9 mouse cellular contexts compared by ENCODE assay signal in the genomic region with DNA sequence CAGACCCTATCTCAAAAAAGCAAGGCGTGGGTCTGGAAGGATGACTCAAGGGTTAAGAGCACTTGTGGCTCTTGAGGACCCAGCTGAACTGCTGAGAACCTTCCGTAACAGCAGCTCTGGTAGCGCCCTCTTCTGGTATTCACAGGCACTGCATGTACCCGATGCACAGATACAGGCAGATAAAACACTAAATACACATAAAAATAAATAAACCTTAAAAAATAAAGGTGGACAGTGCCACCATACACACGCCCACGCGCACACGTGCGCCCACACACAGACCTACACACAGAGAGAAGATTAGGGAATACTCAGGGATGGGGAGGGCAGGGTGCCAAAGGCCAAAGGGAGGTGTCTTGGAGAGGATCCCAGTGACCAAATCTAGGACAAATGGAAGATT. TPM values are rescaled to one million over a fixed set of nuclear protein-coding genes. Genes with fewer than 3 reads are reported as not detected.
A peak's percentile ranks its signal among the peaks of the same experiment; 100 is the strongest.
DNase-seq lines count a peak whose midpoint lies in the region; ATAC-seq and TF ChIP-seq lines count a peak whose summit lies in the region.
"Had no signal": no experiment of that assay in that cellular context is flagged by ENCODE, and none has a peak within 500 bp of the region (broad histone marks: within the 10 kb centered on the region; RNA-seq: fewer than 3 reads in every experiment).

No protein-coding gene starts in this region.

- DNase-seq in MEL (ENCODE audit: low read depth, low spot score), result peak; percentile 80
- DNase-seq in c-Kit-positive CD71-negative TER-119-negative erythroid progenitor cells, embryonic 14.5 days (ENCODE audit: low read depth), result peak; percentile 64
- DNase-seq in heart, postnatal 14 days, result peak; percentile 35 to 53
- peak; percentile 42 to 51 for DNase-seq in lung, adult 18-20 months
- peak; percentile 46 for DNase-seq in right cerebral cortex, postnatal 4 days
- DNase-seq in yolk sac, embryonic 10.5 days (ENCODE audit: low spot score), result no peak

- ATAC-seq in intestine, postnatal 0 days, result no peak
- ATAC-seq in intestine, embryonic 16.5 days, result no peak

- peak; percentile 84 for TF ChIP-seq CTCF in intestine, postnatal 0 days (IDR thresholded peaks at IDR 0.05; ENCODE audit: low read depth)
- TF ChIP-seq CTCF in MEL (IDR thresholded peaks at IDR 0.05 in 2 of 3, conservative IDR thresholded peaks at IDR 0.05 in 1 of 3; ENCODE audit: control insufficient read depth in 1 of 3, insufficient read depth in 1 of 3, low read depth in 2 of 3, low read length in 3 of 3, poor library complexity in 1 of 3, severe bottlenecking in 1 of 3), result peak; percentile 86 to 96 (median 89)

- peak; percentile 74 for TF ChIP-seq RAD21 in MEL (IDR thresholded peaks at IDR 0.05; ENCODE audit: low read depth, low read length)

- no peak overlapping the region for H3K4me3 ChIP-seq in intestine, postnatal 0 days (ENCODE audit: low read depth, low read length)
- no peak overlapping the region for H3K4me3 ChIP-seq in intestine, embryonic 16.5 days (ENCODE audit: low read length)
- H3K4me3 ChIP-seq in MEL (ENCODE audit: control insufficient read depth in 1 of 2, insufficient read depth in 1 of 2, low read depth in 2 of 2, low read length in 2 of 2), result no peak overlapping the region
- H3K4me3 ChIP-seq: megakaryocyte, embryonic 14.5 days had no signal

- peaks cover 25% of the 10 kb centered on the region for H3K27me3 ChIP-seq in intestine, postnatal 0 days (replicated peaks; ENCODE audit: control insufficient read depth, insufficient read depth, low read length)
- peaks cover 17% of the 10 kb centered on the region for H3K27me3 ChIP-seq in intestine, embryonic 16.5 days (replicated peaks; ENCODE audit: control insufficient read depth, insufficient read depth, low read length)
- H3K27me3 ChIP-seq in MEL (ENCODE audit: control insufficient read depth in 1 of 2, insufficient read depth in 2 of 2, low read length in 2 of 2), result peaks cover 2 to 9% of the 10 kb centered on the region in 2 experiments

- H3K9me3 ChIP-seq in intestine, postnatal 0 days (ENCODE audit: control insufficient read depth), result no peaks in the 10 kb centered on the region
- no peaks in the 10 kb centered on the region for H3K9me3 ChIP-seq in intestine, embryonic 16.5 days (ENCODE audit: control insufficient read depth, low read length)
- H3K9me3 ChIP-seq in MEL (replicated peaks; ENCODE audit: insufficient read depth, low read length), result no peaks in the 10 kb centered on the region
- H3K9me3 ChIP-seq: megakaryocyte, embryonic 14.5 days had no signal

- intact Hi-C loops in heart, postnatal 14 days (cut with DNase I), result no loop called here

- no peaks in the 10 kb centered on the region for H3K79me2 ChIP-seq in MEL (ENCODE audit: control insufficient read depth, insufficient read depth, low read length, poor library complexity)

- H3K4me1 ChIP-seq in intestine, postnatal 0 days (replicated peaks; ENCODE audit: control insufficient read depth, insufficient read depth, low read length), result no peaks in the 10 kb centered on the region
- H3K4me1 ChIP-seq in intestine, embryonic 16.5 days (ENCODE audit: control insufficient read depth, insufficient read depth, low read length), result peaks cover 5% of the 10 kb centered on the region; the same call in 1 of the 2 replicates
- no peaks in the 10 kb centered on the region for H3K4me1 ChIP-seq in MEL (ENCODE audit: control insufficient read depth in 1 of 2, insufficient read depth in 2 of 2, low read length in 2 of 2)

- no peak for TF ChIP-seq POLR2A in MEL (IDR thresholded peaks at IDR 0.05; ENCODE audit: control insufficient read depth in 1 of 2, insufficient read depth in 1 of 2, low read depth in 1 of 2, low read length in 2 of 2, poor library complexity in 1 of 2)

- no peak overlapping the region for H3K27ac ChIP-seq in intestine, postnatal 0 days (ENCODE audit: low read depth, low read length)
- no peak overlapping the region for H3K27ac ChIP-seq in intestine, embryonic 16.5 days (ENCODE audit: low read length)
- H3K27ac ChIP-seq in MEL (ENCODE audit: control insufficient read depth, low read depth, low read length), result no peak overlapping the region

- 17% methylated on average over 9 of the region's 9 CpGs for WGBS in intestine, postnatal 0 days
- WGBS in intestine, embryonic 16.5 days, result 9% methylated on average over 9 of the region's 9 CpGs

- no peak for TF ChIP-seq EP300 in MEL (IDR thresholded peaks at IDR 0.05; ENCODE audit: low read depth in 1 of 2, low read length in 2 of 2)

- H3K9ac ChIP-seq in intestine, postnatal 0 days (ENCODE audit: low read depth, low read length), result no peak overlapping the region
- no peak overlapping the region for H3K9ac ChIP-seq in intestine, embryonic 16.5 days (ENCODE audit: low read depth, low read length)
- no peak overlapping the region for H3K9ac ChIP-seq in MEL (ENCODE audit: control insufficient read depth, low read depth, low read length, poor library complexity, severe bottlenecking)

- no peak overlapping the region for H3K4me2 ChIP-seq in intestine, postnatal 0 days (replicated peaks; ENCODE audit: low read depth)
- H3K4me2 ChIP-seq in intestine, embryonic 16.5 days (ENCODE audit: low read depth, low read length), result no peak overlapping the region

- no peaks in the 10 kb centered on the region for H3K36me3 ChIP-seq in intestine, postnatal 0 days (ENCODE audit: control insufficient read depth, insufficient read depth)
- H3K36me3 ChIP-seq in intestine, embryonic 16.5 days (ENCODE audit: control insufficient read depth, insufficient read depth, low read length), result no peaks in the 10 kb centered on the region
- no peaks in the 10 kb centered on the region for H3K36me3 ChIP-seq in MEL (ENCODE audit: control insufficient read depth in 1 of 2, insufficient read depth in 2 of 2, low read length in 2 of 2)

TF ChIP-seq in MEL, 35 proteins besides CTCF, POLR2A, EP300 and RAD21:
- TF ChIP-seq TAL1 (IDR thresholded peaks at IDR 0.05; ENCODE audit: low read length), result no peak
- no peak for TF ChIP-seq USF2 (IDR thresholded peaks at IDR 0.05; ENCODE audit: borderline replicate concordance in 1 of 2, insufficient read depth in 1 of 2, low read depth in 1 of 2, low read length in 2 of 2)
- peak; percentile 86 for TF ChIP-seq SMC3 (IDR thresholded peaks at IDR 0.05; ENCODE audit: low read depth, low read length)
- peak; percentile 69 for TF ChIP-seq ZC3H11A (IDR thresholded peaks at IDR 0.05; ENCODE audit: low read depth, low read length)
- no peak for TF ChIP-seq RCOR1 (IDR thresholded peaks at IDR 0.05; ENCODE audit: low read depth, low read length)

RNA-seq across cellular contexts. Expression of gene Lypd3, which starts 6.1 kb away (rescaled TPM):
- polyA plus RNA-seq in intestine, postnatal 0 days (2015; fragmentation: Nextera tagmentation; extraction: Ambion mirVana), result 0.13 and 0.17 TPM in 2 replicates
- polyA plus RNA-seq in intestine, embryonic 16.5 days (2015; fragmentation: Nextera tagmentation; extraction: Ambion mirVana), result 0.27 and 0.49 TPM in 2 replicates
- not detected in 2 replicates for total RNA-seq in MEL (2012; rRNA removed)
- not detected for polyA plus RNA-seq in MEL (2012; ENCODE audit: insufficient read depth in 1 of 2, insufficient read length in 2 of 2, low read depth in 1 of 2, low replicate concordance in 2 of 2, missing spikeins in 1 of 2)
- total RNA-seq in heart, postnatal 14 days (2021), result not detected

RNA-seq across cellular contexts. Expression of gene Phldb3, which starts 31.9 kb away (rescaled TPM):
- polyA plus RNA-seq in intestine, postnatal 0 days (2015; fragmentation: Nextera tagmentation; extraction: Ambion mirVana), result 0.65 and 0.85 TPM in 2 replicates
- 0.35 and 0.36 TPM in 2 replicates for polyA plus RNA-seq in intestine, embryonic 16.5 days (2015; fragmentation: Nextera tagmentation; extraction: Ambion mirVana)
- total RNA-seq in MEL (2012; rRNA removed), result 6.0 and 6.4 TPM in 2 replicates
- 10 to 100 TPM in 1 of 2 experiments, not detected in 1; 10.8 TPM for polyA plus RNA-seq in MEL (2012; ENCODE audit: insufficient read depth in 1 of 2, insufficient read length in 2 of 2, low read depth in 1 of 2, low replicate concordance in 2 of 2, missing spikeins in 1 of 2)
- total RNA-seq in heart, postnatal 14 days (2021), result under 1 TPM; 0.51 to 0.55 TPM

RNA-seq across cellular contexts. Expression of gene Tex101, which starts 34.0 kb away (rescaled TPM):
- not detected in 2 replicates for polyA plus RNA-seq in intestine, postnatal 0 days (2015; fragmentation: Nextera tagmentation; extraction: Ambion mirVana)
- 0.12 TPM in 1 of 2 replicates, not detected in the other for polyA plus RNA-seq in intestine, embryonic 16.5 days (2015; fragmentation: Nextera tagmentation; extraction: Ambion mirVana)
- total RNA-seq in MEL (2012; rRNA removed), result 0.15 TPM in 1 of 2 replicates, not detected in the other
- polyA plus RNA-seq in MEL (2012; ENCODE audit: insufficient read depth in 1 of 2, insufficient read length in 2 of 2, low read depth in 1 of 2, low replicate concordance in 2 of 2, missing spikeins in 1 of 2), result under 1 TPM in 1 of 2 experiments, not detected in 1; 0.08 TPM
- not detected for total RNA-seq in heart, postnatal 14 days (2021)

RNA-seq across cellular contexts. Expression of gene Zfp575, which starts 55.0 kb away (rescaled TPM):
- polyA plus RNA-seq in intestine, postnatal 0 days (2015; fragmentation: Nextera tagmentation; extraction: Ambion mirVana), result 2.1 and 2.2 TPM in 2 replicates
- polyA plus RNA-seq in intestine, embryonic 16.5 days (2015; fragmentation: Nextera tagmentation; extraction: Ambion mirVana), result 3.1 TPM in 2 replicates
- 0.26 and 0.58 TPM in 2 replicates for total RNA-seq in MEL (2012; rRNA removed)
- under 1 TPM in 1 of 2 experiments, not detected in 1; 0.50 TPM for polyA plus RNA-seq in MEL (2012; ENCODE audit: insufficient read depth in 1 of 2, insufficient read length in 2 of 2, low read depth in 1 of 2, low replicate concordance in 2 of 2, missing spikeins in 1 of 2)
- total RNA-seq in heart, postnatal 14 days (2021), result under 1 TPM; 0.12 TPM

RNA-seq across cellular contexts. Expression of gene Ethe1, which starts 55.1 kb away (rescaled TPM):
- polyA plus RNA-seq in intestine, postnatal 0 days (2015; fragmentation: Nextera tagmentation; extraction: Ambion mirVana), result 17.9 and 25.4 TPM in 2 replicates
- polyA plus RNA-seq in intestine, embryonic 16.5 days (2015; fragmentation: Nextera tagmentation; extraction: Ambion mirVana), result 33.2 and 38.1 TPM in 2 replicates
- total RNA-seq in MEL (2012; rRNA removed), result 17.8 and 21.0 TPM in 2 replicates
- 10 to 100 TPM in 1 of 2 experiments, not detected in 1; 33.3 TPM for polyA plus RNA-seq in MEL (2012; ENCODE audit: insufficient read depth in 1 of 2, insufficient read length in 2 of 2, low read depth in 1 of 2, low replicate concordance in 2 of 2, missing spikeins in 1 of 2)
- total RNA-seq in heart, postnatal 14 days (2021), result 10 to 100 TPM; 29.8 to 30.1 TPM
